Mouse (Mus musculus) frontal cortex, postnatal 10 days (tissue): ENCODE data around the gene Adgrv1.

Experiments
- DNase-seq, 2 experiments: peaks; one replicate each; pipeline ENCODE4 v3.0.0; 2022; ENCODE audit warnings: low spot score in 2 of 2, mixed read lengths in 1 of 2

Adgrv1 gene

GRCm38 (mm10) chr13:81610349-81610748 is 22.6 kb downstream of the Adgrv1 start:
- DNase-seq: no peak

GRCm38 (mm10) chr13:81606991-81607390 is 26.0 kb downstream of the Adgrv1 start:
- no peak for DNase-seq

GRCm38 (mm10) chr13:81596910-81597607 is 35.9 kb downstream of the Adgrv1 start:
- no peak for DNase-seq

DNA sequence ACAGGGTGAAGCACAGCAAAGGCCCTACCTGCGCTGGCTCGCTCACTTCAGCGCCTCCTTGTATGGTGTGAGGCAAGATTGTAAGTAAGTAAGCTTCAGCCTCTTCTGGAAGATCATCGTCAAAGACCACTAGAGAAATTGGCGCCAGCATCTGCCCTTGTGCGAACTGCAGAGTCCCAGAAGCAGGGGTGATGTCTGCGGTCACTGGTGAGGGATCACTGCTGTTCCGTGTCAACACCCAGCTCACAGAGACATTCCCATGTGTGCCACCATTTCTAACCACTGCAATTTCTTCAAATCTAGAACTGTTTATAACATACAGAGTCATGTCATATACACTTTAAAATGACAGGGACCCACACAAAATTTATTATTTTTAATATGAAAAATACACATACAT is 54.3 kb downstream of the Adgrv1 start:
- DNase-seq: no peak

DNA sequence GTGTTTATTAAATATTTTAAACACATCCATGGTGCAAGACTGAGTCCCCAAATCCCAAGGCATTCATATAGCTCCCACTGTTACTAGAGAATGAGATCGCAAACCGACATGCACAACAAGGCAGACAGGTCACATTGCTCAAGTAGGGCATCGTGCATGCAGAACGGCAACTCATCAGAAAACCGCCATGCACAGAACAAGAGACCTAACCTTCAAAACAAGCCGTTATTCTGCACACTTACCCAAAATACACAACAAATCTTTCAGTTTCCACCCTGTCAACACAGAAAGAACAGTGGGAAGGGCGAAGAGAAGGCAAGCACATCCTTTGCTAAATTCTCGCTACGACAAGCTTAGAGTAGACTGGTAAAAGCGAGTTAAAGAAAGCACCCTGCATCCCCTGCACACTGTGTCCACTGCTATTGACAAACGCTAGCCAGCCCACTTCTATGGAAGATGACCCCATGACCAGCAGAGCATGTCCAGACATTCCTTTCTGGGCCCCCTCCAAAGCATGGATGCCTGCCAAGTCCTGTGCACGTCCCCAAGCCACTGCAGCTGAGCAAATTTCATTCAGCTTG is 62.6 kb downstream of the Adgrv1 start:
- DNase-seq: peak in 1 of 2 experiments; percentile 14

GRCm38 (mm10) chr13:81550024-81550423 is 82.9 kb downstream of the Adgrv1 start:
- no peak for DNase-seq

DNA sequence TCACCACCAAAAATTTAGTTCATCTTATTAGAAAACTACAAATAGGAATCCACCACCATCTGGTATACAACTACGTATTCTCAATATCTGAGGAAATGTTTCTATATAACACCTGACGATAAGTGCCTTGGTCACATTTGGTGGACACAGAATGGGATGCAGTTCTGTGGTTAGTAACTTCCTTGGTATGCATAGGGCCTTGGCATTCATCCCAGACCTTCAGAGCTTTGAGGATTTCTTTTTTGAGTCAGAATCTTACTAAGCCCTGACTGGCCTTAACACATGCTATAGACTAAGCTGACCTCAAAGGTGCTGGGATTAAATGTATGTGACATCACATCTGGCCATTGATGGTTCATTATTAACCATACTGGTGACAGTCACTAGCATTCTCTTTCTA is 98.0 kb downstream of the Adgrv1 start:
- no peak for DNase-seq

- no peak for DNase-seq
These were observed 106.3 kb downstream of the Adgrv1 start for GRCm38 (mm10) chr13:81526687-81527086.

- DNase-seq: no peak
These were observed 122.8 kb downstream of the Adgrv1 start for GRCm38 (mm10) chr13:81510142-81510541.

DNA sequence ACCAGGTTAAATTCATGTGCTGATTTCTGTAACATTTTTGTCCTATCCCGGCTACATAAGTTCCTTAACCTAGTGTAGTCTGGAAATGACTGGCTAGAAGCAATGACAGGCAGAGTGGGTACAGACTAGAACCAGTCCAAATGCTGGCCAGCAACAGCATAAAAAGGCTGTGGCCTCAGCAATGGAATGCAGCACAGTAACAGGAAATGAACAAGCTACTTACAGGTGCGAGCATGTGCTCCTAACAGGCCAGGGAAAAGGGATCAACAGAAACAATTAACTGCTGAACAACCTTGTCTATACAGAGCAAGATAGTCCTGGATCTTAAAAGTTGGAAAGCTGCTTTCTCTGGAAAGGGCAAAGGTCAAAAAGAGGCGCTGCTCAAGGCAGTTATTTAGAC is 135.9 kb downstream of the Adgrv1 start:
- DNase-seq: no peak

- DNase-seq: no peak
These were observed 141.0 kb downstream of the Adgrv1 start for GRCm38 (mm10) chr13:81491971-81492370.

- no peak for DNase-seq
These were observed 146.0 kb downstream of the Adgrv1 start for GRCm38 (mm10) chr13:81486980-81487379.

DNA sequence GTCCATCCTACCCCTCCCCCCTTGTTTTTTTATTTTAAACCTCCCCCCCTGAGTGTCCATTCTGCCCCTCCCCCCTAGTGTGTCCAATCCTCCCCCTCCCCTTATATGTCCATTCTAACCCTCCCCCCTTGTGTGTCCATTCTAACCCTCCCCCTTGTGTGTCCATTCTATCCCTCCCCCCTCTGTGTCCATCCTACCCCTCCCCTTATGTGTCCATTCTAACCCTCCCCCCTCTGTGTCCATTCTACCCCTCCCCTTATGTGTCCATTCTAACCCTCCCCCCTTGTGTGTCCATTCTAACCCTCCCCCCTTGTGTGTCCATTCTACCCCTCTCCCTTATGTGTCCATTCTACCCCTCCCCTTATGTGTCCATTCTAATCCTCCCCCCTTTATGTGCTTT is 159.2 kb downstream of the Adgrv1 start:
- no peak for DNase-seq

DNA sequence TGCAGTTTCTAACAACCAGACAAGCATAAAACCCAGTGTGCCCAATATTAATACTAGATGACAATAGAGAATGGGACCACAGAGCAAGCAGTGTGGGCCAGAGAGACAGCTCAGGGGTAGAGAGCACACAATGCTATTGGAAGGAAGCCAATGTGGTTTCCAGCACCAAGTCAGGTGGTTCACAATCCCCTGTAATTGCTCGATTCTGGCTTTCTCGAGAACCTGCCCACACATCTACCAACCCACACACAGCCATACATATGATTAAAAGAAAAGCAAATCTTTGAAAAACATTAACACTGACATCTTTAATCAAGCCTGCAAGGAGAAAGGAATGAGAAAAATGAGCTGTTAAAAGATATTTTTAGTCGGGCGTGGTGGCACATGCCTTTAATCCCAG is 166.3 kb downstream of the Adgrv1 start:
- no peak for DNase-seq

DNA sequence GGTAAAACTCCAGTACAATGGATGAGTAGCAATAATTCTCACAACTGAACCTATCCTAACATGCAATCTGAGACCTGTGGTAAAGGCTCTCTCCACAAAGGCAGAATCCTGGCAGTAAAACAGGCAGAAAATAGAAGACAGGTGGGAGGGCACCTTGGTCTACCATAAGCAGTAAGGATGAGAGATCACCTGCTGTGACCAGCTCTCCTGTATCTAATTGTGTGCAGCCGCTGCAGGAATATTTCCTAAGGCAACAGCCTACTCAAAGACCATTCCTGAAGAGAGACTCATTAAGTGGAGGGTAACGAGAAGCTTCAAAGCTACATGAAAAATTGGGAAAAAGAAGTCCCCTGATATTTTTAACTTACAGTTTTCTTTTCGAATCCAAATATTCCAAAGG is 167.2 kb downstream of the Adgrv1 start:
- no peak for DNase-seq

- DNase-seq: no peak
These were observed 183.3 kb downstream of the Adgrv1 start for GRCm38 (mm10) chr13:81449630-81450029.

- DNase-seq: no peak
These were observed 183.8 kb downstream of the Adgrv1 start for GRCm38 (mm10) chr13:81449198-81449597.

DNA sequence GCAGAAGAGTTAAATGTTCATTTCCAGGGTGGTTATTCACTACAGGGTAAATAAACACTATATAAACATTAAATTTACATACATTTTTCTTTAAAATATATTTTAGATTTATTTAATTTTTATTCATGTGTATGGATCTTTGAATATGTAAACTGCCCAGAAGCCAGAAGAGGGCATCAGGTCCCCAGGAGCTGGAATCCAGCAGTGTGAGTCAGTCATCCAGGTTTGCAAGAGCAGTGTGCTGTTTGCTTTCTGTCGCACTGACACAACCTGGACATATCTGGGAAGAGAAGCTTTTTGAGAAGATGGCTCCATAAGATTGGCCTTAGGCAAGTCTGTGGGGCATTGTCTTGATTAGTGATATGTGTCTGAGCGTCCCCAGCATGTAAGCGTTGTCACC is 191.5 kb downstream of the Adgrv1 start:
- no peak for DNase-seq

DNA sequence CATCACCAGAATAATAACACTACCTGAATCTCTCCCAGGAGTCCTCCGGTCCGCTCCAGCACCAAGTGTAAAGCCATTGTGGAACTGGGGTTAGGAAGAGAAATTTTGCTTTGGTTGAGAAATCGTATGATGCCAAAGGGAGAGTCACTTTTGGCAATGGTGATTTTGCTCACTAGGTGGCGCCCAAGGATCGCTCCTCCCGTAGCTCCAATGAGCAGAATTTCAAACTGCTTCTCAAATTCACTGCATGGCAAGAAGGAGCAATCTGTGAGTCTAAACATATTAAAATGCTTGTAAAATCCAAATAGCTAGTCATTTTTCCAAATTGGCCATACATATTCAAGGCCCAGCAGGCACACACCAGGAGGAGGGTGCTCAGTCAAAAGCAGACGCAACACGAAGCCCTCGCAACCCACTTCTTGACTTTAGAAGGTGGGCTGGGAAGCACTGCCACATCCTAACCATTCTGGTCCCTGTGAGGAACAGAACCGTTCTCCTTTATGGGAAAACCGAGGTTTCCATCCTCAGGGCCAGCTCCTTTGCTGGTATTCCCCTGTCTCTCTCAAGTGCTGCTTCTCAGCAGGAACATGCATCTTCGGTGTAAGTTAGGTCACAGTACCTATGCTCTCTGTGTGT is 193.4 kb downstream of the Adgrv1 start:
- DNase-seq: peak; percentile 36 to 79

- DNase-seq: no peak
These were observed 195.9 kb downstream of the Adgrv1 start for GRCm38 (mm10) chr13:81437088-81437487.

DNA sequence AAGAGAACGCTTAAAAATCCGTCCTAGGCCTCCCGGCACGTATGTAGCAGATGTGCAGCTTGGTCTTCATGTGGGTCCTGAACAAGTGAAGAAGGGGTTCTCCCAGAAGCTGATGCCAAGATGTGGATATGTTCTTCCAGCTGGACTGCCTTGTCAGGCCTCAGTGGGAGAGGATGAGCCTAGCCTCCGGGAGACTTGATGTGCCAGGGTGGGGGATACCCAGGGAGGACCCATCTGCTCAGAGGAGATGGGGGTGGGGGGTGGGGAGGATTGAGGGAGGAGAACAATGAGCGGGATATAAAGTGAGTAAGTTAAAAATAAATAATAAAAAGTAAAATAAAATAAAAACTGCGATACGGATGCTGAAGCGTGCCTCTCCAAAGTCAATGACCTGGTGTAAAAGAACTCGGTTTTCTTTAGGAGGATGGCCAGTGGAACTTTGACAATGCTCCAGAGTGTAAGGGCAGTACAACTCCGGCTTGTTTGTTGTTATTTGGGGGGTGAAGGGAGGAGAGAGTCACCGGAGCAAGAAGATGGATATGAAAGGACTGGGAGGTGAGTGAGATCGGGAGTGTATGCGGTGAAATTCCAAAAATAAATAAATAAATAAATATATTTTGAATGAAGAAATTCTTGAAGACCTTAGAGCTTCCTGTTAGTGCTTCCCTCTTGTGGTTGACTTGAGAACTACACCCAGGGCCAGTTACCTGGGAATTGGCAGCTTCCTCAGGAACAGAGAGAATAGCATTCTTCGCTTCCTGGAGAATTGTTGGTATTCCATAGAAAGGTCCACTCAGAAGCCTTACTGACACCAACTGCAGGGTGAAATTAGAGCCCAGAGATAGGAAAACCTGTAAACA is 205.8 kb downstream of the Adgrv1 start:
- peak in 1 of 2 experiments; percentile 31 for DNase-seq

DNA sequence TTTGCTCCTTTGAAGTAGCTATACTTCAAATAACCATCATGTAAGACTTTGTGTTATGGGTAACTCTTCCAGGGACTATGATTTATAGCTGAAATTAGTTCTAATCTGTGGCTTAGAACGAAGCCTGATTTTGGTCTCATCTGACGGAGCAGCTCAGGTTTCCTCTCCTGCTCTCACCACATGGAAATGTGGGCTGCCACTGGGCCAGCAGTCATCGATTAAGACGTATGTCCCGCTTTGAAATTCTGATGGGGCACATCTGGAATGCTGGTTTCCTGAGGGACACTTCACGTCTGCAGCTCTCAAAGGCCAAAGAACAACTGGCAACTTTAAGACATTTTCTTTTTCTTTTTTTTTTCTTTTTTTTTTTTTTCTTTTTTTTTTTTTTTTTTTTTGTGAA is 207.8 kb downstream of the Adgrv1 start:
- DNase-seq: no peak
